Mouse (Mus musculus) gonadal fat pad, adult 2 months (tissue): ENCODE measurements around the gene Olfr1408. TPM values are rescaled to one million over a fixed set of nuclear protein-coding genes. Genes with fewer than 3 reads are reported as not detected.

Source experiments
- DNase-seq: peaks from one replicate; pipeline ENCODE4 v3.0.0-alpha.2; 2012; ENCODE audit warnings: low read depth
- polyA plus RNA-seq: library from polyadenylated mRNA; depleted of rRNA; stranded (reverse); fragments of >200 nt; gene quantifications from 2 replicates; pipeline ENCODE4 v1.2.3, GENCODE M21; 2012; rRNA removed

Gene Olfr1408
- polyA plus RNA-seq = not detected in 2 replicates

GRCm38 (mm10) chr1:173137274-173137673, at the start of gene Olfr1408:
Olfr1408 (minus strand) TSS chr1:173137374.
- no peak for DNase-seq

GRCm38 (mm10) chr1:173174154-173174842, 37.1 kb upstream of the Olfr1408 start:
- DNase-seq = no peak

Other genes starting within 250 kb of the Olfr1408 start
- not detected in 2 replicates for gene Apcs, start 242.3 kb downstream of the Olfr1408 start, polyA plus RNA-seq
- gene Olfr16, start 187.0 kb downstream of the Olfr1408 start, polyA plus RNA-seq = not detected in 2 replicates
- not detected in 2 replicates for gene Olfr1406, start 53.3 kb upstream of the Olfr1408 start, polyA plus RNA-seq
- gene Olfr218, start 60.4 kb upstream of the Olfr1408 start, polyA plus RNA-seq = not detected in 2 replicates
- not detected in 2 replicates for gene Olfr1404, start 75.0 kb upstream of the Olfr1408 start, polyA plus RNA-seq
- 0.37 TPM in 1 of 2 replicates, not detected in the other for gene Fcer1a, start 89.8 kb upstream of the Olfr1408 start, polyA plus RNA-seq
- not detected in 2 replicates for gene Olfr418, start 128.6 kb upstream of the Olfr1408 start, polyA plus RNA-seq
- gene Mptx2, start 140.4 kb upstream of the Olfr1408 start, polyA plus RNA-seq = not detected in 2 replicates
- 9.0 and 12.5 TPM in 2 replicates for gene Ackr1, start 196.4 kb upstream of the Olfr1408 start, polyA plus RNA-seq
- gene Aim2, start 213.5 kb upstream of the Olfr1408 start, polyA plus RNA-seq = 1.3 and 2.7 TPM in 2 replicates
- 8.5 and 11.4 TPM in 2 replicates for gene Cadm3, start 230.3 kb upstream of the Olfr1408 start, polyA plus RNA-seq